Mouse (Mus musculus): Measurements from ENCODE around the gene Cenpi.
A peak's percentile ranks its signal among the peaks of the same experiment; 100 is the strongest.

Gene Cenpi

DNA sequence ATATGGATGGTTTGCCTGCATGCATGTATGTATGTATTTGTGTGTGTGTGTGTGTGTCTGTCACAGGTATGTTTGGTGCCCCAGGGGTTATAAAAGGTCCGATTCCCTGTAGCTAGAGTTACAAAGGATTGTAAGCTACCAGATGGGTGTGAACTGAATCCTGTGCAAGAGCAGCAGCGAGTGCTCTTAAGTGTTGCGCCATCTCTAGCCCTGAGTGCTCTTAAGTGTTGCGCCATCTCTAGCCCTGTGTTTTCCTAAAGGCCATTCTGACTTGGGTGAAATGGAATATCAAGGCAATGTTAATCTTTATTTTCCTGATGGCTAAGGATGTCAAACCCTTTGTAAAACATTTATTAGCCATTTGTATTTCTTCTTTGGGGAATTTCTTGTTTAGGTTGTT lies 51.5 kb downstream of the Cenpi start:
- no peak for DNase-seq (ENCODE audit: extremely low read depth, insufficient read length, low spot score)

DNA sequence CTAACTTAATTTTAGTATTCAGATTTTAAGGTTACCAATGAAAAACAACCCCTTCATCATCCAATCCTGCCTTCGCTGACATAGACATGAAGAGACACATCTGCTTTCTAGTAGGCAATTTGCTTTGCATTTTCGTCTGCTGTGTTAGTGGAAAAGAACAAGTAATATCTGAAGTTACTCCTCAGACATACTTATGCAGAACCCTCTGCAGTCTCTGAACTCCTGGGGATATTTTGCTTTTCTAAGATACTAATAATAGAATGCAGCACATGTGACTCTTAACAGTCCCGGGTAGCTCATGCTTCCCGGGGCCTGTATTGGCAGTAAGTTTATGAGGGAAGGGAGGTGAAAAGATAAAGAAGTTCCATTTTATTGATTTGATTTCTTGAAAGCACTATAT lies 54.3 kb downstream of the Cenpi start:
- DNase-seq (ENCODE audit: extremely low read depth, insufficient read length, low spot score), result no peak

DNA sequence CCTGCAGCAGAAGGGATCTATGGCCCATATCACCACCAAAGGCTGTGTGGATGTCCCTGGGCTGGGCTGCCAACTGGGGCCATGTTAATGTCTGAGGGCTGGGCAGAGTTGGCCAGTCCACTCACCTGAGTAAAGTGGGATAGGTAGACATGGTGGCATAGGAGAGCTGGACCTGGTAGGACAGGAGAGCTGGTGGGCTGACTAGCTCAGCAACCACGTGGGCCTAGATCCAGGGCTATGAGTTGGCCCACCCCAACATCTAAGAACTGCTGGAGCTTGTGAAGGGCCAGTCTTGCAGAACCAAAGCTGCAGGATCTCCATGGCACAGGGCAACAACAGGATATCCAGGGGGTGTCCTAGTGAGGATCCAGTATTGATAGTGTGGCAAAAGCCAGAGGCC lies 57.5 kb downstream of the Cenpi start:
- no peak for DNase-seq (ENCODE audit: extremely low read depth, insufficient read length, low spot score)

DNA sequence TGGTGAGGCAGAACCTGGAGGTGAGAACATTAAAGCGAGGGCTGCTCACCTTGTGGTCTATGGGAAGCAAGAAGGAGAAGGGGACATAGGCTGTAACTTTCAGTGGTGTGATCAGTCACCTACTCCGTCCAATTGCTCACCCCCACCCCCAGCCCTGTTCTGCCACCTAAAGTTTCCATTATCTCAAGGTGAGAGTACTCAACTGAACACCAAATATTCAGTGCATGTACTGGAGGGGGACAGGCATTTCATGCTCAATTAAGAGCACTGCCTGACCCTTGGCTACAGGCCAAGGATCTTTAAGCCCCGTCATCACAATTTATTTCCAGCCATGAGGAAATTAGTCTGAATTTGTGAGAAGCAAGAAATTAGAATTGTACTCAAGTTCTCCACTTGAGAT lies 58.7 kb downstream of the Cenpi start:
- DNase-seq (ENCODE audit: extremely low read depth, insufficient read length, low spot score), result no peak

DNA sequence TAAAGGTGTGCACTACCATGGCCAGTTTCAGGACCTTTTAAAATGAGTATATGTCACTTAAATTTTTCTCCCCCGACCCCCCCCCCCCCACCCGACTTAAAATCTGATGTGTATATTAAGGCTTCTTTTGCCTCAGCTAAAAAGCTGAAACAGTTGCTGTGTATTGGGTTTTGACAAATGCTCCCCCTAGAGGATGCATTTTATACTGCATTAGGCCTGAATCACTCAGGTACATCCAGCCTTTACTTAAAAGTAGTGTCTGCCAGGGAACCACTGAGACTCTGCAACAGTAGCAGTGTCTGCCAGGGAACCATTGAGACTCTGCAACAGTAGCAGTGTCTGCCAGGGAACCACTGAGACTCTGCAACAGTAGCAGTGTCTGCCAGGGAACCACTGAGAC lies 63.4 kb downstream of the Cenpi start:
- no peak for DNase-seq (ENCODE audit: extremely low read depth, insufficient read length, low spot score)

DNA sequence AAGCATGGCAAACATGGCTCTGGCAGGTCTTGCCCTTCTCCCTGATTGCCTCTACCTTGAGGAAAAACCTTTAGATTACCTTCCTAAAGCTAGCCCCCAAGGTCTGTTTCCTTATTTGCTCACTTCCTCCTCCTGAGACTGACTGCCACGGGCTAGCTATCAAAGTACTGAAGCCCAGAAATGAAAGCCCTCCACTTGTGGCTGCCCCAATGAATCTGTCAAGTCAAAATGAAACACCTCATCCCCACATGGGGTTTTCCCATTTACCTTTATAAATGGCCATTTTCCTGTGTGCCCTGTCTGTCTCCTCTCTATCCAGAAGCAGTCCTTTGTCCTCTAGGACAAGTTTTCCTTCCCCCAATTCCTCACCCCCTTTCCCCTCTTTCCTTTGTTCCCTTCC lies 66.3 kb downstream of the Cenpi start:
- DNase-seq (ENCODE audit: extremely low read depth, insufficient read length, low spot score), result no peak

DNA sequence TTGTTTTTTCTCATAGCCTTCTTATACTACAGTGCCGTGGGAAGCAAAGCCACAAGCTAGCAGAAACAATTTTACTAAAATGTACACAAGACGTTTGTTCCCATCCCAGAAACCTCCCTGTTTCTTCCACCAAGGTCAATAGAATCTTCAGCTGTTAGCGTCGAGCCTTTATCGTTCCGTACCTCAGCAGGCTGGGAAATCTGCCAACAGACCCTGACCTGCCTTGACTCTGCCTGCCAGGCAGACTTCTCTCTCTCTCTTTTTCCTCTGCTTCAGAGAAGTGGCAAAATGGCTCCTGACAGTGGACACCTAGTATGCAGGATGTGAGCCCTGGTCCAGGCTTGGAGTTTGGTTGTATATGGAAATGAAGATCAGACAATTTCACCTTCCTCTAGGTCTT lies 77.0 kb downstream of the Cenpi start:
- no peak for DNase-seq (ENCODE audit: extremely low read depth, insufficient read length, low spot score)

DNA sequence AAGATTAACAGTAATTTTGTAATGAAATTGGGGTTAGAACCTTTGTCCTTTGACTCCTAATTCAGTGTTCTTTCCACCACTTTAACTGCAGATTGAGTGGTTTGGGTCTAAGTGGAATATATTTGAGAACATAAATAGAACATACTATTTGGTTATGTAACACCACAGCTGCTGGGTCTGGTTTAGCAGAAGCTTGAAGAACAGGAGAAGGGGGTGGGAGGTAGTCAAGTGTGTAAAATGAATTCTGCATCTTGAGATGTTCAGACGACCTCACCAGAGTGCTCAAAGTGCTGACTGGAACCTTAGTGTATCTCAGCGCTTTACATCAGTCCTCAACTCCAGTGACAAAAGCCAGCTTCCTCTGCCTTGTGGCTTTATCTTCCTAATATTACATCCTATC lies 91.1 kb downstream of the Cenpi start:
- no peak for DNase-seq (ENCODE audit: extremely low read depth, insufficient read length, low spot score)

DNA sequence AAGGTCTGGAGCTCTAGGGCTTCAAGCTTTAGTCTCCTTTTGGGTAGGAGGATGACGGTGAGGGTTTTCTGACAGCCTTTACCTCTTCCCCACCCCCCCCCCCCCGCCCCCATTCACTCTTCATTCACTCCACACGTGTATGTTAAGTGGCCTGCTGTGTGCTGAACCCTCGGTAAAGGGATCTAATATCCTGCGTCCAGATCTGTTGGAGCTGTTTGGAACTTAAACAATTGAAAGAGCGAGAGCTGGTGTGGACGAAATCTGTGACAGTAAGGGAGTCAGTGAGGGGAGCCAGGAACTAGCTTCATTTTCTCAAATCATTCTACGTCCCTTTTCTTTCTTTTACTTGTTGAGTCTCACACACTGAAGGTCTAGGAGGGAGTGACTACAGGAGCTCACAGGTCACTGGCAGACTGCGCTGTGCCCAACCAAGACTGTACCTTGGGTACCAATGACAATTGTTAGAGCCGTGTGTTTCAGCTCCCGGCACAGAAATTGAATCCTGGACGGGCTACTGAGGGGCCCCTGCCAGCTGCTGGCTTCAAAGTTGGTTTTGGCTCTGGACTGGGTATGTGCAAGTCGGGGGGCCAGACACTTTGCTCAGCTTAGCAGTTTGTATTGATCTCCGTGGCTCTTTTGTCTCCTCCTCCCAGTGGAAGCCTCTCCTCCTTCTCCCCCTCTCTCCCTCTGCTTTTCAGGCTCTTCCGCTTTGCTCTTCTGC lies 96.1 kb downstream of the Cenpi start, which contains the start of gene Drp2:
Gene Drp2 (plus strand): TSS at position 689 of the 721 bp plus-strand sequence.
- DNase-seq (ENCODE audit: extremely low read depth, insufficient read length, low spot score), result no peak

DNA sequence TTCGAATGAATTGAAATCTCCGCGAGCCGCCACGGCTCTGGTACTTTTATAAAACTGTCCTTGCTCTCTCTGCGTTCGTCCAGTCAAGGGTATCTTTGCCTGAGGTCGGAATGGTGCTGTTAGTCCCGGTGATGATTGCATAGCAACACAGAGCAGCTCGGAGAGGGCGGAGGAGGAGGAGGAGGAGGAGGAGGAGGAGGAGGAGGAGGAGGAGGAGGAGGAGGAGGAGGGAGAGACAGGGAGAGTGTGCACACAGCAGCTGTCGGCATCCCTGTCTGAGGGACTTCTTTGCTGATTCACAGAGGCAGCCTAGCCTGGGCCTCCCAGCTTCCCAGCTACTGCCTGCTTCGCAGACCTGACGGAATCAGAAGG lies 96.7 kb downstream of the Cenpi start:
- DNase-seq (ENCODE audit: extremely low read depth, insufficient read length, low spot score), result no peak

DNA sequence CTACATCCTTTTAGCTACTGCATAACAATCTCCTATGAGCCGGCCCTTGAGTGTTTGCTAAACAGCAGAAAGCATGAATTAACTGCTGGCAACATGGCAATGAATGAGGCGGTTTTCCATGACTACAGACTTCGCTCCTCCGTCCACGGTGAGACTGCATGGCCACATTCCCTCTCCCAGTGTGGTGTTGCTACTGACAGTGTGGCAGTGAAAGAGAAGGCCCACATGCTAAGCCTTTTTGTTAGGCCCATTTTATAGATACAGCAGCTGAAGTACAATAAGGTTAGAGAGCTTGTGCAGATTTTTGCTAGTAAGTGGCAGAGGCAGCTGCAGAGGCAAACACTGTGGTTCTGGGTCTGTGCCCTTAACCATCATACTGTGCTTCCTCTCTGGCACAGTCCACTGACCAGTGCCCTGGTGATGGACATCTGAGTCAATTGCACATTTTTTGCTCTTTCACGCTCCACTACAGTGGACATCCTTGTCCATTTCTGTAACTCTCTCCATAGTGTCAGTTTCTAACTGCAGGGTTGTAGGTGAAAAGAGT lies 101.5 kb downstream of the Cenpi start:
- DNase-seq (ENCODE audit: extremely low read depth, insufficient read length, low spot score), result peak; percentile 9

DNA sequence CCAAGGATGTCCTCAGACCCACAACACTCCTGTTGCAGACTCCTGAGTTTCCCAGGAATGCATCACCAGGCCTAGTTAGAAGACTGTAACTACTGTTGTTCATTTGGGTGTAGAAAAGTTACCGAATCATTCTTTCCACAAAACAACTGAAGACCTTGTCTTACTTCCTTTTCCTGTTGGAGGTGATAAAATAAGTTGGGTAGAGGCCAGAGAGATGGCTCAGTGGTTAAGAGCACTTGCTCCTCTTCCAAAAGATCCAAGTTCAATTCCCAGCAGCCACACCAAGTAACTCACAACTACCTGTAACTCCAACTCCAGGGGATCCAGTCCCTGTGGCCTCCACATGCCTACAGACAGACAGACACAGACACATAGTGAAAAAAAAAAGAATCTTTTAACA lies 104.2 kb downstream of the Cenpi start:
- DNase-seq (ENCODE audit: extremely low read depth, insufficient read length, low spot score), result no peak
